Mouse (Mus musculus) thymus, adult 2 months (tissue): ENCODE data around the gene Rbm43.

Source experiments
- CTCF ChIP-seq: fragments of 200-500 bp; IDR thresholded peaks from 2 replicates; pipeline ENCODE4 v1.5.1; 2012; ENCODE audit warnings: mild to moderate bottlenecking, control low read depth, low read length, moderate library complexity, borderline replicate concordance; ENCODE audit not compliant: control insufficient read depth, poor library complexity, insufficient read depth; ENCODE audit errors: extremely low read depth
- POLR2A ChIP-seq: fragments of 200-500 bp; IDR thresholded peaks from 2 replicates; pipeline ENCODE4 v1.6.1; 2012; ENCODE audit warnings: mild to moderate bottlenecking, low read length, control low read depth, moderate library complexity; ENCODE audit not compliant: control insufficient read depth, poor library complexity, insufficient read depth; ENCODE audit errors: extremely low read depth

- TF ChIP-seq CTCF (no peak), POLR2A (no peak)
Measured at GRCm38 (mm10) chr2:51905637-51906036, 29.3 kb downstream of the Rbm43 start.
